Mouse (Mus musculus): ENCODE results near the gene Gtpbp1. TPM values are rescaled to one million over a fixed set of nuclear protein-coding genes. Genes with fewer than 3 reads are reported as not detected.

The Gtpbp1 gene
- polyA plus RNA-seq, 1 experiment from 2014 or later, result 36.4 TPM

DNA sequence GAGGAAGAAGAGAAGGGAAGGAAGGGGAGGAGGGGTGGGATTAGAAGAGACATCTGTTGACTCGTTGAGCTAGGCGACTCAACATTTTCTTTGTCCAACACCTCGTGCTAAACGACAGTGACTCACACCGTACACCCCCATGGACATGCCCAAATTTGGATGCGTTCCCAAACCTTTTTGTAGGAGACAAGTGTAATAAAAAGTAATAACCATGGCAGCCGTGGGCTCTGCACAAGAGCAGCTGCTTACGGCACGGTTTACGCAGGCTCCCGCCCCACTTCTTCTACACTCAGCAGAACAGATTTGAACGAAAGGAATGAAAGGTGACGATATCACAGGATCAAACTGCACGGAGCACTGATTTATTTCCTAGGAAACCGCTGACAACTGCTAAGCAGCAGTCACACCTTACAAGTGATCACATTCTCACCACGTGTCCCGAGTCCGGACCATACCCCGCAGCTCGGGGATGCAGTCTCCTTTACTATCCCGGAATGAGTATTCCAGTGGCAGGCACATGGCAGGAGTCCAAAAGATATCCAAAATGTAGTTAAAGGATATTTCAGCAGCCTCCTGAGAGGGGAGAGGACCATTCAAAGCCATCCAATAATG is 80.1 kb downstream of the Gtpbp1 start:
- peaks cover 37% of the 10 kb centered on the region for H3K4me1 ChIP-seq
- no peaks in the 10 kb centered on the region for H3K9me3 ChIP-seq (replicated peaks)
- WGBS, result 74% methylated on average over 21 of the region's 21 CpGs
- no peak overlapping the region for H3K4me2 ChIP-seq (replicated peaks)
- H3K27ac ChIP-seq (replicated peaks), result no peak overlapping the region
- no peaks in the 10 kb centered on the region for H3K27me3 ChIP-seq
- no peaks in the 10 kb centered on the region for H3K36me3 ChIP-seq
- ATAC-seq (ENCODE audit: insufficient number of reproducible peaks, low FRiP score, low TSS enrichment, low read depth), result no peak
- no peak overlapping the region for H3K4me3 ChIP-seq (replicated peaks)
- H3K9ac ChIP-seq, result no peak overlapping the region

Other genes with a start within 250 kb of the Gtpbp1 start
- 113 and 117 TPM in 2 replicates for gene Csnk1e, start 235.3 kb upstream of the Gtpbp1 start, polyA plus RNA-seq (2015; fragmentation: Nextera tagmentation; extraction: Ambion mirVana)
- gene Kcnj4, start 185.6 kb upstream of the Gtpbp1 start, polyA plus RNA-seq (2015; fragmentation: Nextera tagmentation; extraction: Ambion mirVana), result 0.14 and 0.15 TPM in 2 replicates
- 168 and 178 TPM in 2 replicates for gene Kdelr3, start 174.4 kb upstream of the Gtpbp1 start, polyA plus RNA-seq (2015; fragmentation: Nextera tagmentation; extraction: Ambion mirVana)
- gene Ddx17, start 144.1 kb upstream of the Gtpbp1 start, polyA plus RNA-seq (2015; fragmentation: Nextera tagmentation; extraction: Ambion mirVana), result 48.5 and 55.1 TPM in 2 replicates
- 2.2 and 2.5 TPM in 2 replicates for gene Dmc1, start 85.7 kb upstream of the Gtpbp1 start, polyA plus RNA-seq (2015; fragmentation: Nextera tagmentation; extraction: Ambion mirVana)
- gene Fam227a, start 31.9 kb upstream of the Gtpbp1 start, polyA plus RNA-seq (2015; fragmentation: Nextera tagmentation; extraction: Ambion mirVana), result 1.8 and 1.9 TPM in 2 replicates
- 67.3 and 78.6 TPM in 2 replicates for gene Cby1, start 31.6 kb upstream of the Gtpbp1 start, polyA plus RNA-seq (2015; fragmentation: Nextera tagmentation; extraction: Ambion mirVana)
- gene Tomm22, start 20.0 kb upstream of the Gtpbp1 start, polyA plus RNA-seq (2015; fragmentation: Nextera tagmentation; extraction: Ambion mirVana), result 207 and 210 TPM in 2 replicates
- gene Josd1, start 2.9 kb upstream of the Gtpbp1 start, polyA plus RNA-seq (2015; fragmentation: Nextera tagmentation; extraction: Ambion mirVana), result 27.0 and 28.0 TPM in 2 replicates
- 6.4 and 7.7 TPM in 2 replicates for gene Sun2, start 51.7 kb downstream of the Gtpbp1 start, polyA plus RNA-seq (2015; fragmentation: Nextera tagmentation; extraction: Ambion mirVana)
- 73.3 and 77.6 TPM in 2 replicates for gene Dnal4, start 87.0 kb downstream of the Gtpbp1 start, polyA plus RNA-seq (2015; fragmentation: Nextera tagmentation; extraction: Ambion mirVana)
- gene Nptxr, start 113.9 kb downstream of the Gtpbp1 start, polyA plus RNA-seq (2015; fragmentation: Nextera tagmentation; extraction: Ambion mirVana), result 8.4 and 9.0 TPM in 2 replicates
- 0.91 TPM in 1 of 2 replicates, not detected in the other for gene Npcd, start 143.4 kb downstream of the Gtpbp1 start, polyA plus RNA-seq (2015; fragmentation: Nextera tagmentation; extraction: Ambion mirVana)
- gene Cbx6, start 143.8 kb downstream of the Gtpbp1 start, polyA plus RNA-seq (2015; fragmentation: Nextera tagmentation; extraction: Ambion mirVana), result 90.7 and 93.5 TPM in 2 replicates
- gene Apobec3, start 200.8 kb downstream of the Gtpbp1 start, polyA plus RNA-seq (2015; fragmentation: Nextera tagmentation; extraction: Ambion mirVana), result 16.7 and 19.2 TPM in 2 replicates

All from embryonic facial prominence, embryonic 15.5 days (tissue).